Mouse (Mus musculus): ENCODE results near the gene Phb2.

Phb2 gene

DNA sequence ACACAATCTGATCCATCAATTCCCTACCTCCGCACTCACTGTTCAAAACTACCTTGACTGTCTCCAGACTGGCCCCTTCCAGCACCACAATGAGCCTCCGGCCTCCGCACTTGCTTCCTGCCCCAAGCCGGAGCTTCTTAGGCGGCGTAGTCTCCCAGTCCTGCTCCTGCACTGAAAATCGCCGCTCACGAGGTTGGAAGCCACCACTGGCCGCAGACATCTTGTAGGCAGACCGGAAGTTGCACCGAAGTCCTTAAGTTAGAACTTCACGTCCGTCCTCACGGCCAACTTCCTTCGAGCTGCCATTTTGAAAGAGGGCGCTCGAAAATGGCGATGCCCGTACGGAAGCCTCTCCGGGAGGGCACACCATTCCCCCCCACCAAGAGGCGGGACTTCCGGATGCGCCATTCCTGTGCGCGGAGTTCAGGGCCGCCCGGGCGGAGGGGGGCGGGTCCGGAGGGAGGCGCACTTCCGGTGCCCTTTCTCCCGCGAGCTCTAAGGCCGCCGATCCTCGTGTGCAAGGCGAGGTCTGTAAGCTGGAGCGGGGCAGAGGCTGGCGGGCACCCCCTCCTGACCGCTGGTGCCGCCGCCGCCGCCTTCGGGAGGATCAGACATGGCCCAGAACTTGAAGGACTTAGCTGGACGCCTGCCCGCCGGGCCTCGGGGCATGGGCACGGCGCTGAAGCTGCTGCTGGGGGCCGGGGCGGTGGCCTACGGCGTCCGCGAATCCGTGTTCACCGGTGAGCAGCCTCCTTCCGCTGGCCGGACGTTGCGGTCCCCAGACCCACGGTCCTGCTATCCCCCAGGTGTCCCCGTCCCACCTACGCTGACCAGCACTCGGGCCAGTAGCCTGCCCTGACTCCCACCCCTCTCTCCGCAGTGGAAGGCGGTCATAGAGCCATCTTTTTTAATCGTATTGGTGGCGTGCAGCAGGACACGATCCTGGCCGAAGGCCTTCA, at the start of gene Phb2, which contains the start of gene Emg1:
Gene Phb2, plus strand, starts transcription at position 513 of the 959 bp plus-strand sequence.
Gene Emg1, minus strand, starts transcription at position 355 of the 959 bp plus-strand sequence.
- POLR2A ChIA-PET: interaction anchor here (0.5 to 24.9 kb wide), 96 partner anchors 8 to 1907 kb away, joined by 3 to 686 read pairs (median 4); partner anchors contain the start of genes Grcc10 (in 4 of the 4), Atn1 (in 3 of the 4), Ptpn6 (in 3 of the 4) and Zfp384 (in 3 of the 4)
- CTCF ChIA-PET: interaction anchor here (0.6 to 1.9 kb wide), 17 partner anchors 9 to 219 kb away, joined by 3 to 20 read pairs (median 4); partner anchors contain the start of genes Grcc10 (in 1 of the 4), Mlf2 (in 1 of the 4) and Ptpn6 (in 1 of the 4)

DNA sequence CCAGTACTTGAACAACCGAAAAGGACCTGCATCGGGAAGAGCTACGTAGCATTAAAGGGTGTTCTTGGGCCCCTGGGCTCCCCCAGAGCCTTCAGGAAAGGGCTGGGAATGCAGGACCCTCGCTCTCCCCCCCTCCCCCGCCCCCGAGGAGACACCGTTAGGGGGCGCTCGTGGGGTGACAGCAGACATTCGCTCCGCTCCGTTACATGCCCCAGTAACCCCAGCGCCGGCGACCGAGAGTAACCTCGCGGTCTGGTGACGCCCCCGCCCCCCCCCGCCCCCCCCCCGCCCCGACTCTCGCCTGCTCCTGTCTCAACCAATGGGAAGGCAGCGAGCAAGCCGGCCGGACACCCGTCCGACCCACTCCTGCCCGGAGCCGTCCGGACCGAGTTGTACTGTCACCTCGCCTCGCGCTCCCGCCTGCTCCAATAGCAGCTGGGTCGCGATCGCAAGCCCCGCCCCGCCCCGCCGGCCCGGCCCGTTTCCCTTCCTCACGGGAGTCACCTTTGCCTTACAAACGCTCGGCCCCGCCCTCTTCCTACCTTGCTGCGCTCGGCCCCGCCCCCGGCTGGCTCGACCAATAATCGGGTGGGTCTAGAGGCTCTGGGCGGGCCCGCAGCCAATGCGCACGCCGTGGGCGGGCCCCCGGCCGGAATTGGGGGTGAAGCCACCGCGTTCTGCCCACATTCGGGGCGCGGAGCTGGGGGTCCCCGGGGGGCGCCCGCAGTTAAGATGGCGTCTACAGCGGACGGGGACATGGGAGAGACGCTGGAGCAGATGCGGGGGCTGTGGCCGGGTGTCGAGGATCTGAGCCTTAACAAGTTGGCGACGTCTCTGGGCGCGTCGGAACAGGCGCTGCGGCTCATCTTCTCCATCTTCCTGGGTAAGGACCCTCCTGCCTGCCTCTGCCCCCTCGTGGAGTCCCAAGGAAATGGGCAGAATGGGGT, 49.4 kb upstream of the Phb2 start, which contains the start of gene Lpcat3:
Gene Lpcat3, plus strand, starts transcription at position 551 of the 947 bp plus-strand sequence.
- ChIA-PET CTCF (interaction anchor here (0.5 to 2.4 kb wide), 47 partner anchors 9 to 1376 kb away, joined by 3 to 17 read pairs (median 4); partner anchors contain the start of genes C1rl (in 2 of the 4), Grcc10 (in 1 of the 4), Mlf2 (in 1 of the 4) and Pex5 (in 1 of the 4)), POLR2A (interaction anchor here (0.5 to 3.8 kb wide), 73 partner anchors 9 to 1920 kb away, joined by 3 to 52 read pairs (median 5); partner anchors contain the start of genes Emg1 (in 3 of the 4), Grcc10 (in 3 of the 4), Mlf2 (in 3 of the 4) and Phb2 (in 3 of the 4))

DNA sequence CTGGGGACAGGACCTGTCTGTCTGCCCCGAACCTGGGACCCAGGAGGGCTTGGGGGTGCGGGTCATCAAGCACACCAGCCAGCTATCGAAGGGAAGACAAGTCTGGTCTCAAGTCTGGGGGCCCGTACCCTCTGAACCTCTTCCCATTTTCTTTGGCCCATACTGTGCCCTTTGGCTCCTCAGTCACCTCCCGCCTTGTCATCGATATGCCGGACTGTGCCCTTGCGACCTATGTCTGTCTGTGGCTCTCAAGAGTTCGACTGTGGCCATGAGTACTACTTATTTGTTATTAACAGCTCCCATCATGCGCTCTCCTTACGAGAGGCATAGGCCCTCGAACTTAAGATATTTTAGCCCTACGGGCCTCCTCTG, 48.7 kb upstream of the Phb2 start:
- ChIA-PET POLR2A (interaction anchor here (0.5 to 3.8 kb wide), 39 partner anchors 8 to 1921 kb away, joined by 3 to 52 read pairs (median 5); partner anchors contain the start of genes Emg1 (in 3 of the 4), Grcc10 (in 3 of the 4), Phb2 (in 3 of the 4) and Atn1 (in 1 of the 4)), CTCF (interaction anchor here (1.0 to 2.4 kb wide), 15 partner anchors 9 to 240 kb away, joined by 3 to 13 read pairs (median 7); partner anchors contain the start of genes C1rl (in 2 of the 4) and Ptpn6 (in 1 of the 4))

DNA sequence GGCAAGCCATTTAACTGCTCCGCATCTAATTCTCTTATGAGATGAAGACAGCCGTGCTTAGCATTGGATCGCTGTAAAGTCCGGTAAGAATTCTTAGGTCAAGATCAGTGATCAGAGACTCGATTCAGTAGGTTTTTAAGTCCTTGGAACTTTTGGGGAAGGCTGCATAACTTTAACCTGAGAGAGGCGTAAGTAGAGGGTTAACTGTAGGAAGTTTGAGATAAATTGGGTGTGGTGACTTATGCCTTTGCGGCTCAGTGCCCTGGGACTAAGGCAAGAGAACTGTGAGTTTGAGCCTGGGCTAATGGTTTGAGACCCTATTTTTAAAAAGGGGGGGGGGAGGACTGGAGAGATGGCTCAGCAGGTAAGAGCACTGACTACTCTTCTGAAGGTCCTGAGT, 47.9 kb upstream of the Phb2 start:
- ChIA-PET CTCF (no interaction called here), POLR2A (interaction anchor here in 2 of 4 experiments (1.3 to 3.8 kb wide), 9 partner anchors 18 to 91 kb away, joined by 3 to 52 read pairs (median 13); partner anchors contain the start of genes Emg1 (in 2 of the 2), Grcc10 (in 2 of the 2), Phb2 (in 2 of the 2) and Atn1 (in 1 of the 2))

DNA sequence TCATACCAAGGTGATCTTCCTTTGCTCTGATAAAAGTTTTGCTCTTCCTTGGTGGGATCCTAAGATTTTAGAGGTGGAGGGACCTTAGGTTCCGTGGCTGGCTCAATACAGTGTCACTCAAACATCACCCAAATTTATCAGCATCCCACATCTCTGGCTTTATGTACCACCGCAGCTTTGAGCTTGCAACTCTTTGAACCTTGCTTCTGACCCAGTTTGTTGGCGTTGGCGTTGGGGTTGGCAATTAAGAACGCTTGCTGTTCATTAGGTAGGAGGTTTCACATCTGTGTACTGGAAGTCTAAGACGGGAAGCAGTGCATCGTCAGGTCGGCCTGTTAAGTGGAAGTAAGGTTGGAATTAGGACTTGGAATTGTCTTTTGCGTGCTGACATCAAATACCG, 47.1 kb upstream of the Phb2 start:
- CTCF ChIA-PET: no interaction called here
- POLR2A ChIA-PET: interaction anchor here in 1 of 4 experiments (3.1 to 3.8 kb wide), 2 partner anchors 76 to 91 kb away, joined by 13 to 52 read pairs; partner anchors contain the start of genes Atn1, Gm45234 and Grcc10

DNA sequence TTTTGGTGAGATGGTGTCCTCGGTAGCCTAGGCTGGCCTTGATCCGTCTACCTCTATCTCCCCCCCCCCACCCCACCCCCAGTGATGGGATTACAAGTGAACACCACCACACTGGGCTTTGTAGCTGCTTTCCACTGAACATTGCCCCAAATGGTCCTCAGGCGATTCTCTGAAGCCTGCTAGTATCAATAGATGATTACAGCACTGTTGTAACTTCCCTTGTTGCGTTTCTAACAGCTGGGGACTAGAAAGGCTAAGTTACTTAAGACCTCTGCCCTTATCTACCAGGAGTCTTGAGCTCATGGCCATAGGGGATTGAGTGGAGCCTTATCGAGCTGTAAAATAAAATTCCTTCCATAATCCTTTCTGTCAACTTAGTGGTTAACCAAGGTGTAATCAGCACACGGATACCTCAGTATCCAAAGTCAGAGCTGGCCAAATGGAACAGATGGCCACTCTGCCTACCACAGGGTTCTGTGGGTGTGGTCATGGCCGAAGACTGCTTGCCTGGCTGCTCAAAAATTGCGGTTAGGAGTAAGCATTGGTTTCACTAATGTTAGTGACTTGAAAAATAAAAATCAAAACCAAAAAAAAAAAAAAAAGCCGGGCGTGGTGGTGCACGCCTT, 42.8 kb upstream of the Phb2 start:
- CTCF ChIA-PET: interaction anchor here in 1 of 4 experiments (0.6 to 1.5 kb wide), 2 partner anchors 34 to 354 kb away, joined by 3 to 4 read pairs; no protein-coding TSS in a partner anchor
- POLR2A ChIA-PET: interaction anchor here (0.6 to 6.1 kb wide), 20 partner anchors 9 to 506 kb away, joined by 3 to 39 read pairs (median 4); partner anchors contain the start of genes Grcc10 (in 2 of the 4), Emg1 (in 1 of the 4), Gm45234 (in 1 of the 4) and Phb2 (in 1 of the 4)

DNA sequence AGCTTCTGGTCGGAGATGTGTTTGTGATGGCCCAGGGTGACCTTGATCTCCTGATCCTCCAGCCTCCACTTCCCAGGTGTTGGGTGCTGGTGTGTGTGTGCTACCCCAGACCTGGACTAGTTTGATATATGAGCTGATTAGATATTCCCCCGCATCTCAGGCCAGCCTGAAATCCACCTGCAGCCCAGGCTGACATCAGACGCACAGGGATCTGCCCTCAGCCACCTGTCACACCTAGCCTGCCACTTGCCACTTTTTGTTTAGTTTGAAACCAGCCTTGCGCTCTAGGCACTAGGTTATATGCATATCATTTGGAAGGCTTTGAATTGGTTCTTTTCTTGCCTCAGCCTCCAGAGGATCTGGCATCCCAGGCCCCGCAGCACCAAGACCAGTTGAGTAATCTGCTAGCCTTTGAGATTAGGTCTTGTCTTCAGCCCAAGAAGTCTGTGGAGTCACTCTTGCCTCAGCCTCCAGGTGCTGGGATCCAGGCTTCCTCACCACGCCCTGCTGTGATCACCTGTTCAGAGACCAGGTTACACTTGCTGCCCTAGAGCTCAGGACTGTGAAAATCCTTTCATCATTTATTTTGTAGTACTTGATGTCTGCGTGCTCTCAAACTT, 41.7 kb upstream of the Phb2 start:
- ChIA-PET CTCF (interaction anchor here in 1 of 4 experiments (1.5 kb wide), 1 partner anchor 33 kb away, joined by 4 read pairs; no protein-coding TSS in a partner anchor), POLR2A (interaction anchor here (0.5 to 6.1 kb wide), 13 partner anchors 13 to 158 kb away, joined by 3 to 39 read pairs (median 4); partner anchors contain the start of genes Grcc10 (in 3 of the 4), Emg1 (in 1 of the 4), Gm45234 (in 1 of the 4) and Phb2 (in 1 of the 4))

DNA sequence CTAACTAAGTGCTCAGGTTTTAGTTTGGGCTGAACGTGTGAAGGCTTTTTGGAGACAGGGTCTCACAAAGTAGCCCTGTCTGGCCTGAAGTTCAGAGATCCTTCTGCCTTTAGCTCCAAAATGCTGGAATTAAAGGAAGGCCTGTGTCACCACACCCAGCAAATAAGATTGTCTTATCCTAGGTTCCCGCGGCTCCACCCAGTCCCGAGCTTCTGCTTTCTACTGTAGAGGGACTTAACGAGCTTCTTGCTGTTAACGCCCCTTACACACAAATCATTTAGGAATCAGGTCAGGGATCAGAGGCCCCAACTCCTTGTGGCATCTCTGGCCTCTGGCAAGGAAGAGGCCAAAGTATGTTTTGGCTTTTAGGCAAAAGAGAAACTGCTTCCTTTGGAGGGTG, 40.0 kb upstream of the Phb2 start:
- ChIA-PET CTCF (interaction anchor here in 2 of 4 experiments (0.8 to 2.9 kb wide), 7 partner anchors 9 to 175 kb away, joined by 3 to 13 read pairs (median 5); partner anchors contain the start of gene Lpcat3 (in 2 of the 2)), POLR2A (interaction anchor here (0.6 to 6.1 kb wide), 19 partner anchors 9 to 269 kb away, joined by 3 to 39 read pairs (median 4); partner anchors contain the start of genes Lpcat3 (in 3 of the 4), Grcc10 (in 2 of the 4), Emg1 (in 1 of the 4) and Phb2 (in 1 of the 4))

DNA sequence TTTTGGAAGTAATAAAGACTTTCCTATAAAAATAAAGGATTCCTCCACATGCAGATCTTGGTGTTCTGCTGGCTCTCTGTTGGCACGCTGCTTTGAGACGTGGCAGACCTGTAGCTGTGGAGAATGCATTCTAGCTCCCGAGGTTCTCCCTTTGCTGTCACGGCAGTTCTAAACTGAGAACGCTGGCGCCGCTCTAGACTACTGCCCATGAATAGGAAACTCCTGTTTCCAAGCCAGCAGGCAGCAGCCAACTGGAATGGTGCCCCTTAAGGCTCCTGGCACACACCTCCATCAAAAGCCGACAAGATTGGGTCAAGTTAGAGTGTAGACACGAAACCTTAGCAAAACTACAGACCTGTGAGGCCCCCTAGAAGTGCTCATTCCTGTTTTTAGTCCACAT, 38.5 kb upstream of the Phb2 start:
- POLR2A ChIA-PET: interaction anchor here in 3 of 4 experiments (1.1 to 3.7 kb wide), 7 partner anchors 11 to 68 kb away, joined by 3 to 16 read pairs (median 6); partner anchors contain the start of genes Grcc10 (in 2 of the 3) and Lpcat3 (in 1 of the 3)
- CTCF ChIA-PET: interaction anchor here in 2 of 4 experiments (0.7 to 2.9 kb wide), 2 partner anchors 11 to 13 kb away, joined by 4 to 13 read pairs; partner anchors contain the start of gene Lpcat3 (in 1 of the 2)

DNA sequence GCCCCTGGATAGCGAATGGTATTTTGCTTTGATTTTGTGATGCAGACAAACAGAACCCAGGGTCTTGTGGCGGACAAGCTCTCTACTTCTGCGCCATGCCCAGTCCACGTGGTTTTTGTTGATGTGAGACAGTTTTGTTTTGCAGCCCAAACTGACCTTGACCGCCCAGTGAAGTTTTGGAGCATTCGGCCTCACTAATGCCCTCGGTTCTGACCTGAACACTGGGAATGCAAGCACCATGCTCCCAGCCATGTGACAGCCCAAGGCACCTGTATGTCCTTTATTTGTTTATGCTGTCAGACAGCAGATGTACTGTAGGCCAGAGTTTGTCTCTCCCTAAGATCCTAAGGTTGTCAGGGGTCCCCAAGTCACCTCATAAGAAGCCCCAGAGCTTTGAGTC, 37.5 kb upstream of the Phb2 start:
- ChIA-PET POLR2A (interaction anchor here in 1 of 4 experiments (1.2 to 3.4 kb wide), 5 partner anchors 10 to 82 kb away, joined by 3 to 13 read pairs (median 4); partner anchors contain the start of genes Atn1, Emg1, Gm45234 and Grcc10), CTCF (interaction anchor here in 1 of 4 experiments (2.9 kb wide), 1 partner anchor 12 kb away, joined by 13 read pairs; the partner anchor contains the start of gene Lpcat3)

DNA sequence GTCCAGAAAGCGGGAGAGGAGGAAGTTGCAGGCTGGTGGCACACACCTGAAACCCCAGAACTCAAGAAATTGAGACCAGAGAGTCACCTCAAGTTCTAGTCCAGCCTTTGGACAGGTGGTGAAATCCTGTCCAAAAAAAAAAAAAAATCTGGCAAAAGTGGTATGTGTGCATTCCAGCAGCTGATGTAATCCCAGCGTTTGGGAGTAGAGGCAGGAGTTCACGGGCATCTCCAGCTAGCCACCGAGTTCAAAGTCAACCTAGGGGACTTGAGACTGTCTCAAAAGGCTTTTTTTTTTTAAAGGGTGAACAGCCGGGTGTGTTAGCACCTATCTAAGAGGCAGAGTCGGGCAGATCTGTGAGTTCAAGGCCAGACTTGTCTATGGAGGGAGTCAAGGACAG, 36.0 kb upstream of the Phb2 start:
- ChIA-PET POLR2A (interaction anchor here in 3 of 4 experiments (0.6 to 2.6 kb wide), 11 partner anchors 13 to 81 kb away, joined by 3 to 12 read pairs (median 4); partner anchors contain the start of genes Grcc10 (in 3 of the 3) and Lpcat3 (in 1 of the 3)), CTCF (interaction anchor here in 2 of 4 experiments (0.7 kb wide), 4 partner anchors 57 to 330 kb away, joined by 3 to 5 read pairs (median 4); partner anchors contain the start of gene C1rl (in 1 of the 2))

DNA sequence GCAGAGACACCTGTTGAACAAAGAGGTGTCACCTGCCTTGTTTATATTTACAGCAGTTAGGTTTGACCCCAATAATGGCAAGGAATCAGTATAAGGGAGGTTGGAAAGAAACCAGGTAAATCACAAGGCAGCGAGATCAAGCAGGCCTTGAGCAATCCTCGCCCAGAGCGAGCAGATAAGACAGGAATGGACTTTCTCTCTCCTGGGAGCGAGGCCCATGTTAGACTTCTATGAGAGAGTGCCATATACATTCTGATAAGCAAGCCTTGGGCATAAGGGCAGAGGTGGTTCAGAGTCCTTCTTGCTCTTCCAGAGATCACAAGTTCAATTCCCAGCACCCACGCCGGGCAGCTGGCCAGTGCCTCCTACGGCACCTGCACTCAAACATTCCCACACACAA, 33.4 kb upstream of the Phb2 start:
- CTCF ChIA-PET: interaction anchor here in 1 of 4 experiments (1.5 kb wide), 1 partner anchor 24 kb away, joined by 4 read pairs; no protein-coding TSS in a partner anchor

DNA sequence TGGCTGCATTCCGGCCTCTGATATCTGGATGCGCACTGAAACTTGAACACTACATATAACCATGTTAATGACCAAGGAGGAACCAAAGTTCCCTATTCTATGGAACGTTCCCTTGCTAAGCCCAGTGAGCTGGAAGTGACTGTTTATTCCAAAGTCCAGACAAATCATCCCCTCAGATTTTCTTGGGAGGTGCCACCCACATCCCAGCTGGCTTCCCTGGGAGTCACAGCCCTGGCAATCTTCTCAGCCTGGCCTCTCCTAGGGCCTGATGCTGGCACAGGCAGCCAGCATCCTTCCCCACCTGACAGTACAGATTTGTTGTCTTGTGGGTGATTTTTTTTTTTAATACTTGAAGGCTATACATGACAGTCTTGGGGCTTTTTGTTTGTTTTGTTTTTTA, 32.6 kb upstream of the Phb2 start:
- ChIA-PET CTCF (interaction anchor here in 2 of 4 experiments (0.7 to 1.1 kb wide), 2 partner anchors 22 to 23 kb away, joined by 3 to 4 read pairs; no protein-coding TSS in a partner anchor), POLR2A (interaction anchor here in 2 of 4 experiments (1.3 to 1.4 kb wide), 2 partner anchors 10 to 12 kb away, joined by 3 read pairs; no protein-coding TSS in a partner anchor)

More for the DNA sequence above, 33.4 kb upstream of the Phb2 start:
- POLR2A ChIA-PET: interaction anchor here in 3 of 4 experiments (0.6 to 2.1 kb wide), 6 partner anchors 10 to 330 kb away, joined by 4 to 10 read pairs (median 6); partner anchors contain the start of genes Grcc10 (in 1 of the 3), Lpcat3 (in 1 of the 3) and Zfp384 (in 1 of the 3)

DNA sequence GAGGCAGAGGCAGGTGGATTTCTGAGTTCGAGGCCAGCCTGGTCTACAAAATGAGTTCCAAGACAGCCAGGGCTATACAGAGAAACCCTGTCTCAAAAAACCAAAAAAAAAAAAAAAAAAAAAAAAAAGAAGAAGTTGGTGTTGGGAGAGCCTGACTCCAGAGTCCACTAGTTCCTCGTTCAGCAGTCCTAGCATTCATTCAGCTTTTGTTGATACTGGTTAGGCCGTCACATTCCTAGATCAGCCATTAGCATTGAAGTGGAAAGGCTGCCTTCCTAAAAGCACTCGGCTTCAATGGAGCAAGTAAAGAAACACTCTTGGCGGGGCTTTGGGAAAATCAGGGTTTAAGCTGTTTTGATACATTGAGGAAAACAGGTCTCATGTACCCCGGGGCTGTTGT, 29.8 kb upstream of the Phb2 start:
- ChIA-PET POLR2A (interaction anchor here in 3 of 4 experiments (0.6 to 5.5 kb wide), 8 partner anchors 12 to 59 kb away, joined by 3 to 39 read pairs (median 4); partner anchors contain the start of genes Emg1 (in 1 of the 3), Grcc10 (in 1 of the 3), Lpcat3 (in 1 of the 3) and Phb2 (in 1 of the 3)), CTCF (interaction anchor here in 1 of 4 experiments (0.7 to 1.1 kb wide), 2 partner anchors 59 to 77 kb away, joined by 4 read pairs; partner anchors contain the start of gene Grcc10)
